Mouse (Mus musculus): ENCODE data around the gene Abca7. TPM values are rescaled to one million over a fixed set of nuclear protein-coding genes. Genes with fewer than 3 reads are reported as not detected.

The Abca7 gene
- polyA plus RNA-seq, 1 experiment from 2014 or later = 3.7 TPM

- Histone ChIP-seq H3K9me3 (no peaks in the 10 kb centered on the region), H3K36me3 (no peaks in the 10 kb centered on the region), H3K4me3 (no peak overlapping the region), H3K4me1 (peaks cover 6% of the 10 kb centered on the region), H3K9ac (replicated peaks) (no peak overlapping the region), H3K4me2 (replicated peaks) (no peak overlapping the region), H3K27me3 (peaks cover 17% of the 10 kb centered on the region; the same call in 1 of the 2 replicates), H3K27ac (replicated peaks) (no peak overlapping the region)
- WGBS = 21% methylated on average over 21 of the region's 21 CpGs
- ATAC-seq (replicated peaks) = no peak
These were observed 6.5 kb downstream of the Abca7 start for GRCm38 (mm10) chr10:80002829-80003228.

DNA sequence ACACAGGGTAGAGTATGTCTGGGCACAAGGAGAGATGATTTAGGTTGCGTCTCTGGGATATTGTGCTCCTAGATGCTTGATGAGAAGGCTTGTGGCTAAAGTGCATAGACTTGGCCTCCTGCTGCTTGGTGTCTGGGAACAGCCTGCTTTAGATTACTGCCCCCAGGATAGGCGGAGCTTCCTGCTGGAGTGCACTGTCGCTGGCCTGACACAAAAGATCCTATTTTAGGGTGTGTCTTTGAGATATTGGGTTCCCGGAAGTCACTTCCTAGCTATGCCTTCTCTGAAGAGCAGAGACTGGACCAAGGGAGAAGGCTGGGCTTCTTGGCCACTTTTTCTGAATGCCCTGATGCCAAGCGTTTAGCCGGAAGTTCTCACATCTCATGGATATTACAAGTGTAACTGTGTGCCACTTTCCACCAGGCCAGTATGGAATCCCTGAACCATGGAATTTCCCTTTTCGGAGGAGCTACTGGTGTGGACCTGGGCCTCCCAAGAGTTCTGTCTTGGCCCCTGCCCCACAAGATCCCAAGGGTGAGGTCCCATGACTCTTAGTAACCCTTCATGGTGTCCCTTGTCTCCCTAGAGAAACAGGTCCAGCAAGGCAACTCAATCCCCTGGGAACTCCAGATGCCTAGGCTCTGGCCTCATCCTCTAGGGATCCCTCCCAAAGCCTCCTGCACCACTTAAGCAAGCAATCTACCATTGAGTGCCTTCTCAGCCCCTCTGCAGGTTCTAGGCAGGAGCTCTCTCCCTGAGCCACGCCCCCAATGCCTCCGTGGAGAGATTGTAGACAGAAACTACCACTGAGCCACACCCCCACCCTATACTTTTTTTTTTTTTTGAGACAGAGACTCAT, 7.3 kb downstream of the Abca7 start:
- Histone ChIP-seq H3K9ac (replicated peaks) (no peak overlapping the region), H3K4me1 (no peaks in the 10 kb centered on the region), H3K36me3 (no peaks in the 10 kb centered on the region), H3K4me3 (no peak overlapping the region), H3K27me3 (peaks cover 17% of the 10 kb centered on the region; the same call in 1 of the 2 replicates), H3K9me3 (no peaks in the 10 kb centered on the region), H3K27ac (replicated peaks) (no peak overlapping the region), H3K4me2 (replicated peaks) (no peak overlapping the region)
- 67% methylated on average over 9 of the region's 9 CpGs for WGBS
- ATAC-seq (replicated peaks) = no peak

DNA sequence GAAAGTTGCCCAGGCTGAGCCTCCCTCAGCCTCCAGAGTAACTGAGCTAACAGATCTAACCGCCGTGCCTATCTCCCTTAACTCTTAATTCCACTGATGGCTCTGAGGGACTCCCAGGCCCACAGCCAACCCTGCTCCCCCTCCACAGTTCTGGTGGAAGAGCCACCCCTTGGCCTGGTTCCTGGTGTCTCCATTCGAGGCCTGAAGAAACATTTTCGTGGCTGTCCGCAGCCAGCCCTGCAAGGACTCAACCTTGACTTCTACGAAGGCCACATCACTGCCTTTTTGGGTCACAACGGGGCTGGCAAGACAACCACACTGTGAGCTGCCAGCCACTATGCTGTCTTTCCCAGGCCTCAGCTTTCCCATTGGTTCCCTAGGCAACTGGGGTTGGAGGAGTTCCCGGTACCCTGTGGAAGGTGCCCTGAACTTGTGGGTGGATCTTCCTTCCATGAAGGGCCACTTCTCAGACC, 8.0 kb downstream of the Abca7 start:
- no peak overlapping the region for H3K4me3 ChIP-seq
- peaks cover 17% of the 10 kb centered on the region; the same call in 1 of the 2 replicates for H3K27me3 ChIP-seq
- 90% methylated on average over 8 of the region's 8 CpGs for WGBS
- no peaks in the 10 kb centered on the region for H3K9me3 ChIP-seq
- H3K4me1 ChIP-seq = no peaks in the 10 kb centered on the region
- H3K4me2 ChIP-seq (replicated peaks) = no peak overlapping the region
- no peak for ATAC-seq (replicated peaks)
- H3K36me3 ChIP-seq = no peaks in the 10 kb centered on the region
- H3K9ac ChIP-seq (replicated peaks) = no peak overlapping the region
- no peak overlapping the region for H3K27ac ChIP-seq (replicated peaks)

DNA sequence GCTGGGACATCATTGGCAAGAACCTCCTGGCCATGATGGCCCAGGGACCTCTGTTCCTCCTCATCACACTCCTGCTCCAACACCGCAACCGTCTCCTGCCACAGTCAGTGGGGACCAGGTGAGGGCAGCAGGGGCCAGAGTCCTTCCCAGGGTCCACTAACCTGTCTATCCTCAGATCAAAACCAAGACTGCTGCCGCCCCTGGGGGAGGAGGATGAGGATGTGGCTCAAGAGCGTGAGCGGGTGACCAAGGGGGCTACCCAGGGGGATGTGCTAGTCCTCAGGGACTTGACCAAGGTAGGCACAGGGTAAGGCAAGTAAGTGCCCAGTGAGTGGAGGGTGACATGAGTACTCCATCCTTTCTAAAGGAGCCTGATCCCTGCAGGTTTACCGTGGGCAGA, 15.4 kb downstream of the Abca7 start:
- 90% methylated on average over 6 of the region's 6 CpGs for WGBS
- ATAC-seq (replicated peaks) = no peak
- Histone ChIP-seq H3K27ac (replicated peaks) (no peak overlapping the region), H3K27me3 (peaks cover 47% of the 10 kb centered on the region), H3K36me3 (peaks cover 14% of the 10 kb centered on the region; the same call in 1 of the 2 replicates), H3K9ac (replicated peaks) (no peak overlapping the region), H3K4me1 (no peaks in the 10 kb centered on the region), H3K9me3 (peaks cover 10% of the 10 kb centered on the region; the same call in 1 of the 2 replicates), H3K4me3 (no peak overlapping the region), H3K4me2 (replicated peaks) (no peak overlapping the region)

GRCm38 (mm10) chr10:80013609-80014008, 17.3 kb downstream of the Abca7 start:
- peaks cover 14% of the 10 kb centered on the region; the same call in 1 of the 2 replicates for H3K36me3 ChIP-seq

DNA sequence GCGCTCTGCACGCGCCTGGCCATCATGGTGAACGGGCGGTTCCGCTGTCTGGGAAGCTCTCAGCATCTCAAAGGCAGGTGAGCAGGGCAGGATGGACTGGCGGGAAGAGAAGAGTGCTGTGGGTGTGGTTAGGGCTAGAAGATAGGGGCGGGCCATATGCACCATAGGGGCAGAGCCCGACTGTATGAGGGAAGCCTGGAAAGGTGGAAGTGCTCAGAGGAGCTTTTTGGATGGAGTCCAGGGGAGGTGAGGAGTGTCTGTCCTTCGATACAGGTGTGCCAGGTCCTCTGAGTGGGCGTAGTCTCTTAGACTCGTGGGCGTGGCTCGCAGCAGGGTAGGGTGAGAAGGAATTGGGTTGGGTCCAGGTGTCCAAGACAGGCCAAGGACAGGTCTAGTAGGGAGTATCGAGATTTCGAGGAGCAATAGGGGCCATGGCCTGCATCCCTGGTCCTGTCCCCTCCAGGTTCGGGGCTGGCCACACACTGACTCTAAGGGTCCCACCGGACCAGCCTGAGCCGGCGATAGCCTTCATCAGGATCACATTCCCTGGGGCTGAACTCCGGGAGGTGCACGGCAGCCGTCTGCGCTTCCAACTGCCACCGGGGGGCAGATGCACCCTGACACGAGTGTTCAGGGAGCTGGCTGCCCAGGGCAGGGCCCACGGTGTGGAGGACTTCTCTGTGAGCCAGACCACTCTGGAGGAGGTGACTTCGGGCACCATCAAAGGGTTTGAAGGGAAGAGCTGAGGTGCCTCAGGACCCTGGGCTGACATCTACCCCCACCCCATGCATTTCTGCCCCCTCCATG, 18.4 kb downstream of the Abca7 start:
- H3K9ac ChIP-seq (replicated peaks) = no peak overlapping the region
- no peak overlapping the region for H3K27ac ChIP-seq (replicated peaks)
- H3K4me3 ChIP-seq = no peak overlapping the region
- 21% methylated on average over 28 of the region's 28 CpGs for WGBS
- peaks cover 10% of the 10 kb centered on the region; the same call in 1 of the 2 replicates for H3K9me3 ChIP-seq
- no peak for ATAC-seq (replicated peaks)
- H3K4me1 ChIP-seq = no peaks in the 10 kb centered on the region
- peaks cover 64% of the 10 kb centered on the region for H3K27me3 ChIP-seq
- no peak overlapping the region for H3K4me2 ChIP-seq (replicated peaks)
- peaks cover 13% of the 10 kb centered on the region; the same call in 1 of the 2 replicates for H3K36me3 ChIP-seq

More at GRCm38 (mm10) chr10:80013609-80014008, 17.3 kb downstream of the Abca7 start:
- H3K27ac ChIP-seq (replicated peaks) = no peak overlapping the region
- ATAC-seq (replicated peaks) = no peak
- no peak overlapping the region for H3K4me3 ChIP-seq
- no peaks in the 10 kb centered on the region for H3K4me1 ChIP-seq
- H3K9me3 ChIP-seq = peaks cover 10% of the 10 kb centered on the region; the same call in 1 of the 2 replicates
- WGBS = 31% methylated on average over 25 of the region's 25 CpGs
- H3K4me2 ChIP-seq (replicated peaks) = no peak overlapping the region
- H3K9ac ChIP-seq (replicated peaks) = no peak overlapping the region
- H3K27me3 ChIP-seq = peaks cover 54% of the 10 kb centered on the region

- no peak for ATAC-seq (replicated peaks)
- Histone ChIP-seq H3K27me3 (peaks cover 70% of the 10 kb centered on the region), H3K27ac (replicated peaks) (no peak overlapping the region), H3K9me3 (peaks cover 9% of the 10 kb centered on the region; the same call in 1 of the 2 replicates), H3K4me2 (replicated peaks) (no peak overlapping the region), H3K4me3 (no peak overlapping the region), H3K9ac (replicated peaks) (no peak overlapping the region), H3K4me1 (no peaks in the 10 kb centered on the region), H3K36me3 (peaks cover 6% of the 10 kb centered on the region; the same call in 1 of the 2 replicates)
- WGBS = 78% methylated on average over 10 of the region's 10 CpGs
These were observed 19.3 kb downstream of the Abca7 start for GRCm38 (mm10) chr10:80015583-80015982.

- ATAC-seq (replicated peaks) = no peak
- 68% methylated on average over 11 of the region's 11 CpGs for WGBS
- H3K27me3 ChIP-seq = peaks cover 69% of the 10 kb centered on the region
These were observed 20.2 kb downstream of the Abca7 start, which contains the start of gene Arhgap45 for GRCm38 (mm10) chr10:80016511-80016910. Gene Arhgap45 (plus strand): TSS chr10:80016653.

GRCm38 (mm10) chr10:80016931-80017330, 20.6 kb downstream of the Abca7 start:
- Histone ChIP-seq H3K4me2 (replicated peaks) (no peak overlapping the region), H3K27ac (replicated peaks) (no peak overlapping the region), H3K9ac (replicated peaks) (no peak overlapping the region), H3K4me1 (no peaks in the 10 kb centered on the region), H3K4me3 (no peak overlapping the region), H3K27me3 (peaks cover 65% of the 10 kb centered on the region), H3K9me3 (no peaks in the 10 kb centered on the region), H3K36me3 (no peaks in the 10 kb centered on the region)
- no peak for ATAC-seq (replicated peaks)
- WGBS = 88% methylated on average over 10 of the region's 10 CpGs

More at GRCm38 (mm10) chr10:80016511-80016910, 20.2 kb downstream of the Abca7 start, which contains the start of gene Arhgap45:
- no peak within 1 kb of the TSS for H3K4me3 ChIP-seq
- H3K4me2 ChIP-seq (replicated peaks) = no peak within 1 kb of the TSS
- H3K27ac ChIP-seq (replicated peaks) = no peak within 1 kb of the TSS
- H3K36me3 ChIP-seq = no peaks in the 10 kb centered on the region
- 0 out of 2 replicates have a peak, but pooled peaks cover 2% of the 10 kb centered on the region for H3K9me3 ChIP-seq
- no peaks in the 10 kb centered on the region for H3K4me1 ChIP-seq
- H3K9ac ChIP-seq (replicated peaks) = no peak within 1 kb of the TSS

DNA sequence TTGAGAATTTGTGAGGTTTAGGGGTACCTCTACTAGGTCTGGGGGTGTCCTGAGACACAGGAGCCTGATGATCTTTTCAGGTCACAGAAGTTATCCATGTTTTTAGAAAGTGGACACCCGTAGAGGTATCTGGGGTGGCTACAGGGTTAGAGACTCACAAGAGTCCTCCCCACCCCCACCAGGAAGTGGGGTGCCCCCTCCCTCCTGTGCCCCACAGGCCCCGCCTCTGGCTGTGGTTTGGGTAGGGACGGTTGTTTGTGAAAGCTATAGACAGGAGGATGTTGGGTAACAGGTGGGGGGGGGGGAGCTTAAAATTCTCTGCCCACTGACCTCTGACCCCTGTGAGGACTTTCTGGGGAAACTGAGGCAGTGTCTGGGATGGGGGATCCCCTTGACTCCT, 21.1 kb downstream of the Abca7 start:
- H3K4me2 ChIP-seq (replicated peaks) = no peak overlapping the region
- H3K4me3 ChIP-seq = no peak overlapping the region
- no peak overlapping the region for H3K9ac ChIP-seq (replicated peaks)
- 87% methylated on average over 3 of the region's 3 CpGs for WGBS
- no peaks in the 10 kb centered on the region for H3K36me3 ChIP-seq
- ATAC-seq (replicated peaks) = no peak
- H3K4me1 ChIP-seq = no peaks in the 10 kb centered on the region
- no peaks in the 10 kb centered on the region for H3K9me3 ChIP-seq
- H3K27ac ChIP-seq (replicated peaks) = no peak overlapping the region
- H3K27me3 ChIP-seq = peaks cover 62% of the 10 kb centered on the region

DNA sequence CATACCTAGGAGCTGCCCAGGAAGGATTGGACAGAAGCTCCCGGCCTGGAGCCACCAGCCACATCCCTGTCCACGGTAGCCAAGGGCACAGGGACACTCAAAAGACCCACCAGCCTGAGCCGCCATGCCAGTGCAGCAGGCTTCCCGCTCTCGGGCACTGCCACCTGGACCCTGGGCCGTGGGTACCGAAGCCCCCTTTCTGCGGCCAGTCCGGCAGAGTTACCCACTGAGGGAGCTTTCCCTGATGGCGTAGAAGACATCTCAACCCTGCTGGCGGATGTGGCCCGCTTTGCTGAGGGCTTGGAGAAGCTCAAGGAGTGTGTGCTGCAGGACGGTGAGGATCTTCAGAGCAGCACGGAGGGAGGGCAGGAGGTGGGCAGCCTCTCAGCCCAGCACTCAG, 21.5 kb downstream of the Abca7 start:
- WGBS = 83% methylated on average over 14 of the region's 14 CpGs
- Histone ChIP-seq H3K4me2 (replicated peaks) (no peak overlapping the region), H3K27me3 (peaks cover 59% of the 10 kb centered on the region), H3K4me3 (no peak overlapping the region), H3K36me3 (no peaks in the 10 kb centered on the region), H3K9ac (replicated peaks) (no peak overlapping the region), H3K4me1 (no peaks in the 10 kb centered on the region), H3K27ac (replicated peaks) (no peak overlapping the region), H3K9me3 (no peaks in the 10 kb centered on the region)
- no peak for ATAC-seq (replicated peaks)

All from forebrain, embryonic 15.5 days (tissue).